Mouse (Mus musculus): ENCODE results near the gene Cxcr4.

DNA sequence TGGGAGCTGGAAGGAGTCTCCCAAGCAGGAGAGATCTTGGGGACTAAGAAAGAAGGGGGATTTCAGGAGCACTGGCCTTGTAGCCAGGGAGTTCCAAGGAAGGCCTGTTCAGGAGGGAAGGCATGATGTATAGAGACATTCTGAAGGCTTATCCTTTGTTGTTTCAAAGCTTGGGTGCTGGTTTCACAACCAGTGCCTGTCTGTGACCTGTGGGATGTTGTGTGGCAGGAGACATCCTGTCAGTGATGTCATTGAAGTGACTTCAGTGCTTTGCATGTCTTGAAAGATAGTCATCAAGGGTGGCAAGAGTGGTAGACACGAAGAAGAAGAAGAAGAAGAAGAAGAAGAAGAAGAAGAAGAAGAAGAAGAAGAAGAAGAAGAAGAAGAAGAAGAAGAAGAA, 13.7 kb upstream of the Cxcr4 start:
- TF ChIP-seq CTCF (IDR thresholded peaks at IDR 0.05; ENCODE audit: extremely low read depth, insufficient read depth, insufficient read length, insufficient replicate concordance) (no peak), POLR2A (IDR thresholded peaks at IDR 0.05; ENCODE audit: low read depth, low read length) (no peak)
